Mouse (Mus musculus) myocyte (in vitro differentiated cells): ENCODE data around the gene Wrb. TPM values are rescaled to one million over a fixed set of nuclear protein-coding genes. Genes with fewer than 3 reads are reported as not detected.

Source experiments
- H3K27me3 ChIP-seq: one replicate; pipeline ENCODE4 v1.6.1; 2011; ENCODE audit not compliant: control insufficient read depth, insufficient read depth, insufficient read length
- H3K36me3 ChIP-seq: one replicate; pipeline ENCODE4 v1.6.1; 2011; ENCODE audit not compliant: control insufficient read depth, insufficient read depth
- H3K4me2 ChIP-seq: one replicate; pipeline ENCODE4 v1.6.1; 2011; ENCODE audit warnings: low read depth, control low read depth
- H3K4me3 ChIP-seq: one replicate; pipeline ENCODE4 v1.5.1; 2011; ENCODE audit warnings: mild to moderate bottlenecking, control low read depth, moderate library complexity
- H3K79me2 ChIP-seq: one replicate; pipeline ENCODE4 v1.6.1; 2011; ENCODE audit not compliant: control insufficient read depth, insufficient read depth
- H3ac ChIP-seq: one replicate; pipeline ENCODE4 v1.6.1; 2011; ENCODE audit not compliant: control insufficient read depth, insufficient read length
- CEBPB ChIP-seq: IDR thresholded peaks from 2 replicates; pipeline ENCODE4 v1.6.1; 2011; ENCODE audit warnings: mild to moderate bottlenecking, moderate library complexity; ENCODE audit not compliant: poor library complexity, insufficient read depth, severe bottlenecking
- E2F4 ChIP-seq: IDR thresholded peaks from one replicate; pipeline ENCODE4 v1.6.1; 2011; ENCODE audit warnings: mild to moderate bottlenecking, control low read depth, moderate library complexity; ENCODE audit not compliant: insufficient read depth
- MAX ChIP-seq: IDR thresholded peaks from one replicate; pipeline ENCODE4 v1.6.1; 2011; ENCODE audit warnings: low read depth, mild to moderate bottlenecking, control low read depth
- MYOD1 ChIP-seq, 3 experiments: IDR thresholded peaks; one replicate each; pipeline ENCODE4 v1.6.1; 2011; ENCODE audit warnings: control low read depth in 2 of 3, low read depth in 2 of 3, mild to moderate bottlenecking in 2 of 3, moderate library complexity in 1 of 3; ENCODE audit not compliant: insufficient read length in 2 of 3, control insufficient read depth in 1 of 3
- MYOG ChIP-seq, 3 experiments: IDR thresholded peaks; one replicate each; pipeline ENCODE4 v1.6.1; 2011; ENCODE audit warnings: control low read depth in 2 of 3, low read depth in 2 of 3, mild to moderate bottlenecking in 2 of 3; ENCODE audit not compliant: insufficient read length in 2 of 3, control insufficient read depth in 1 of 3, insufficient read depth in 1 of 3
- POLR2A ChIP-seq: IDR thresholded peaks from one replicate; pipeline ENCODE4 v1.6.1; 2011; ENCODE audit warnings: low read depth, mild to moderate bottlenecking, control low read depth, moderate library complexity; ENCODE audit not compliant: insufficient read length
- POLR2AphosphoS2 ChIP-seq: IDR thresholded peaks from one replicate; pipeline ENCODE4 v1.6.1; 2011; ENCODE audit warnings: low read depth, control low read depth; ENCODE audit not compliant: insufficient read length
- REST ChIP-seq: IDR thresholded peaks from one replicate; pipeline ENCODE4 v1.6.1; 2011; ENCODE audit warnings: mild to moderate bottlenecking, control low read depth, moderate library complexity; ENCODE audit not compliant: insufficient read depth, insufficient read length
- SRF ChIP-seq: IDR thresholded peaks from one replicate; pipeline ENCODE4 v1.6.1; 2011; ENCODE audit warnings: low read depth; ENCODE audit not compliant: control insufficient read depth, insufficient read length
- TCF12 ChIP-seq: IDR thresholded peaks from one replicate; pipeline ENCODE4 v1.6.1; 2011; ENCODE audit warnings: mild to moderate bottlenecking, control low read depth; ENCODE audit not compliant: poor library complexity, insufficient read depth, severe bottlenecking
- TCF3 ChIP-seq: IDR thresholded peaks from one replicate; pipeline ENCODE4 v1.6.1; 2011; ENCODE audit warnings: low read depth, control low read depth; ENCODE audit not compliant: insufficient read length
- USF1 ChIP-seq: IDR thresholded peaks from one replicate; pipeline ENCODE4 v1.6.1; 2011; ENCODE audit warnings: low read depth, mild to moderate bottlenecking, control low read depth, moderate library complexity
- polyA plus RNA-seq: library from polyadenylated mRNA; unstranded; fragments of >200 nt; fragmentation: generic; extraction: Trizol; gene quantifications from one replicate; pipeline ENCODE4 v1.2.1, GENCODE M21; 2012; ENCODE audit warnings: missing spikeins

The Wrb gene
- polyA plus RNA-seq, 1 experiment = 16.4 TPM

DNA sequence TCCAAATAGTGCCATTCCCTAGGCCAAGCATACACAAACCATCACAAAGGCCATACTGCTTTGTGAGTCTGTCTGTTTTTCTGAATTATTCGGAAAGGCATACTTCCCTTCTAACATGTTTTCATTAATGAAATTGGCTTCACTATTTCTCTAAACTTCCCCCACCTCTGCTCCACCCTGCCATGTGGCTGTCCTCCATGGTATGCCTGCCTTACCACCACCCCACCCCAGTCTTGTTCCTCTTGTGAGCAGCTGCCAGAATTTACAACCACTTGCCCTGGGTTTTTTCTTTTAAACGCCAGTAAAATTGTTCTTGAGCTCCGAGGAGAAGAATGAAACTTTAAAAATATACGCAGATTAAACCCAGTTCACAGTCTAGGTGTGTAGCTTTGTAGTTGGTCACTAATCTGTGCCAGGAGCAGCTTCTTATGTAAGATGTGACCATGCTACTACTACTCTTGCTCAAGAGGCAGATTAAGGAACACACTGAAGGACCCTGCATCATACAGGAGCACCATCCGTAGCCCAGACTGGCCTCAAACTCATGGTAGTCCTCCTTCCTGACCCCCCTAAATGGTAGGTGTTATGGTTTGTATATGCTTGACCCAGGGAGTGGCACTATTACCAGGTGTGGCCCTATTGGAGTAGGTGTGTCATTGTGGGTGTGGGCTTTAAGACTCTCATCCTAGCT lies 34.4 kb upstream of the Wrb start:
- H3K4me2 ChIP-seq = no peak overlapping the region
- H3K79me2 ChIP-seq = no peaks in the 10 kb centered on the region
- no peak for TF ChIP-seq SRF
- TF ChIP-seq CEBPB = no peak
- TF ChIP-seq USF1 = no peak
- no peak for TF ChIP-seq POLR2A
- no peak for TF ChIP-seq POLR2AphosphoS2
- TF ChIP-seq REST = no peak
- no peak for TF ChIP-seq MYOD1 (IDR thresholded peaks at IDR 0.05; ENCODE audit: control insufficient read depth in 1 of 3, insufficient read length in 2 of 3, low read depth in 2 of 3)
- H3K27me3 ChIP-seq = no peaks in the 10 kb centered on the region
- no peak overlapping the region for H3K4me3 ChIP-seq
- H3ac ChIP-seq = no peak overlapping the region
- no peaks in the 10 kb centered on the region for H3K36me3 ChIP-seq

DNA sequence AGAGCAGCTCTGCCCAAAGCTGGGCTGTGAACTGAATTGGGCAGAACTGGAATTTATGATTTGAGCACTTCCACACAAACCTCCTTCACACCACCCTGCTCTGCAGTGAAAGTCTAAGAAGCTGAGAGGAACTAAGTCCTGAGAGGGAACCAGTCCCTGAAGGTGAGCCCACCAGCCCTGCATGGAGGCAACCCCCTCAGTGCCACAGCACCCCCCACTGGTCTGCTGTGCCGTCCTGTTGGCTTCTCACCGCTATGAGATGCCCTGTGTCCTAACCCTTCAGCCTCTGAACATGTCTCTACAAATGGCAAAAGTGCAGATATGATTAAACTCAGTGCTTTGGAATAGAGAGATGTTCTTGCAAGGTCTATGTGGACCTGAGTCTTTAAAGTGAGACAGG lies 32.4 kb upstream of the Wrb start:
- Histone ChIP-seq H3K79me2 (no peaks in the 10 kb centered on the region), H3K36me3 (no peaks in the 10 kb centered on the region), H3ac (no peak overlapping the region), H3K4me2 (no peak overlapping the region), H3K27me3 (no peaks in the 10 kb centered on the region), H3K4me3 (no peak overlapping the region)
- TF ChIP-seq E2F4 = no peak
- no peak for TF ChIP-seq MYOD1 (IDR thresholded peaks at IDR 0.05; ENCODE audit: control insufficient read depth in 1 of 3, insufficient read length in 2 of 3, low read depth in 2 of 3)
- TF ChIP-seq CEBPB = no peak
- no peak for TF ChIP-seq TCF3
- TF ChIP-seq POLR2A = no peak
- no peak for TF ChIP-seq TCF12
- TF ChIP-seq REST = no peak
- no peak for TF ChIP-seq MAX

DNA sequence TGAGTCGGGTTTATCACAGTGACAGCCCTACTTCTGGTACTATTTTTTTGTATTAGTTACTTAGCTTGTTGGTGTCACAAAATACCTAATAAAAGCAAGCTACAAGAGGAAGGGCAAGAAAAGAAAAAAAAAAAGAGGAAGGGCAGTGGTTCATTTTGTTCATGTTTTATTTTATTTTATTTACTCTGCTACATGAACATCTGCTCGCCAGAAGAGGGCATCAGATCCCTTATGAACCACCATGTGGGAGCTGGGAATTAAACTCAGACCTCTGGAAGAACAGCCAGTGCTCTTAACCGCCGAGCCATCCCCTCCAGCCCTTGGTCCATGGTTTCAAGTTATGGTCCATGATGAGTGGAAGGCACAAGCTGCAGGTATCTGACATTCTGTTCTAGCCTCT lies 30.5 kb upstream of the Wrb start:
- TF ChIP-seq MAX (no peak), MYOG (IDR thresholded peaks at IDR 0.05; ENCODE audit: control insufficient read depth in 1 of 3, insufficient read depth in 1 of 3, insufficient read length in 2 of 3, low read depth in 2 of 3) (no peak), MYOD1 (IDR thresholded peaks at IDR 0.05; ENCODE audit: control insufficient read depth in 1 of 3, insufficient read length in 2 of 3, low read depth in 2 of 3) (no peak), TCF12 (no peak), POLR2A (no peak)
- no peaks in the 10 kb centered on the region for H3K79me2 ChIP-seq
- no peak overlapping the region for H3ac ChIP-seq
- no peaks in the 10 kb centered on the region for H3K27me3 ChIP-seq
- no peak overlapping the region for H3K4me3 ChIP-seq
- peaks cover 7% of the 10 kb centered on the region for H3K36me3 ChIP-seq
- H3K4me2 ChIP-seq = peak overlapping the region; percentile 30

DNA sequence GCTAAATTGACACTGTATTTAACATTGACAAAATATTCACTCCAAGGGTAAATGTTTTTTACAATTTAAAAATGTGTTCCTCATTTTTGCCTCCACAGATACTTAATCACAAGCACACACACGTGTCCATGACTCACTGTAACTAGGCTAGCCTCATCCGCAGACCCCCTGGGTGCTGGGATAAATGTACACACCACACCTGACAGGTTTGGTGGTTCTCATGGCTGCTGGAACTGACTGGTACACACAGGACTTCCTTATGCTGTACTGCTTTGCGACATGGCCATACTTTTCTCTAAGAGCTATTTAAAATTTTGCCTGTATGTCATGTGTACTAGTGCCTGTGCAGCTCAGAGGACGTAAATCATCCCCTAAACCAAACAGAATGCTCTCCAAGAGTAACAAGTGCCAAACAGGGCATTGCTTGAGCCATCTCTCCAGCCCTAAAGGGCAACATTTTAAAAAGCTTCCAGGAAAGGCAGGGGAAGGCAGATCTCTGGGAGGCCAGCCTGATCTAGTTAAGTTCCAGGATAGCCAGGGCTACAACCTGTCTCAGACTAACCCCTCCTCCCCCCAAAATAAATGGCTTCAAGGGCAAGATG lies 25.1 kb upstream of the Wrb start:
- Histone ChIP-seq H3K36me3 (peaks cover 28% of the 10 kb centered on the region), H3K27me3 (no peaks in the 10 kb centered on the region), H3K4me3 (no peak overlapping the region), H3K4me2 (no peak overlapping the region), H3K79me2 (peaks cover 11% of the 10 kb centered on the region), H3ac (no peak overlapping the region)
- no peak for TF ChIP-seq TCF12
- TF ChIP-seq MYOD1 (IDR thresholded peaks at IDR 0.05; ENCODE audit: control insufficient read depth in 1 of 3, insufficient read length in 2 of 3, low read depth in 2 of 3) = no peak
- TF ChIP-seq POLR2AphosphoS2 = peak; percentile 76

DNA sequence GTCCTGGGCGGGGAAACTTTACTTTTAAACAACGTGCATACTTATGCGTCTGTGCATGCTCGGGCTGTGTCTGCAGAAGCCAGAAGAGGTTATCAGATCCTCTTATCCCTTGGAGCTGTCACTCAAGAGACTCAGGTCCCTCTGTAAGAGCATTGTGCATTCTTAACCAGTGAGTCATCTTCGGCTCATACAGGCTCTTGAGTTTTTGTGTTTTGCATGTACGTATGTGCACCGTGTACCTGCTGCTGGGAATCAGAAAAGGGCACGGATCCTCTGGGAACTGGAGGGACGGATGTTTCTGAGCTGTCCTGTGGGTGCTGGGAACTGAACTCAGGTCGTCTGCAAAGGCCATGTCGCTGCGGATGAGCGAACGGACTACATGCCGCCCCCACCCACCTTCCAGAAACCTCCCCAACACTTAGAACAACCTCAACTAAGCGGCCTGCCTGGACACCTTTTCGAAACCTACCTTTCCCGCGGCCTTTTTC lies 18.5 kb upstream of the Wrb start:
- TF ChIP-seq SRF = no peak
- no peak for TF ChIP-seq TCF12
- no peak for TF ChIP-seq POLR2A
- Histone ChIP-seq H3K4me2 (peak overlapping the region; percentile 82), H3K4me3 (peak overlapping the region; percentile 49), H3ac (peak overlapping the region; percentile 75), H3K27me3 (no peaks in the 10 kb centered on the region), H3K36me3 (peaks cover 31% of the 10 kb centered on the region), H3K79me2 (peaks cover 31% of the 10 kb centered on the region)
